Mouse (Mus musculus) CH12.LX (cell line): ENCODE results near the gene Pcsk6.

Source experiments
- CTCF ChIP-seq, 2 experiments: IDR thresholded peaks in 1 of 2; conservative IDR thresholded peaks in 1 of 2; 2 replicates each; pipeline ENCODE4 v1.5.1; 2011 to 2012; ENCODE audit warnings: low read depth in 2 of 2, low read length in 2 of 2, improper control_type of control experiment in 1 of 2, inconsistent platforms in 1 of 2, mild to moderate bottlenecking in 1 of 2, moderate library complexity in 1 of 2
- E2F4 ChIP-seq: IDR thresholded peaks from 2 replicates; pipeline ENCODE4 v1.6.1; 2011; ENCODE audit warnings: low read depth, low read length, improper control_type of control experiment; ENCODE audit not compliant: insufficient replicate concordance
- EP300 ChIP-seq: IDR thresholded peaks from 2 replicates; pipeline ENCODE4 v1.6.1; 2011; ENCODE audit warnings: low read length, improper control_type of control experiment
- ETS1 ChIP-seq: conservative IDR thresholded peaks from 2 replicates; pipeline ENCODE4 v1.6.1; 2012; ENCODE audit warnings: low read depth, mild to moderate bottlenecking, inconsistent platforms, low read length, improper control_type of control experiment, moderate library complexity
- JUND ChIP-seq: conservative IDR thresholded peaks from 2 replicates; pipeline ENCODE4 v1.6.1; 2011; ENCODE audit warnings: low read depth, low read length, improper control_type of control experiment
- MAFK ChIP-seq: IDR thresholded peaks from 2 replicates; pipeline ENCODE4 v1.6.1; 2011; ENCODE audit warnings: low read length, improper control_type of control experiment; ENCODE audit not compliant: insufficient replicate concordance
- MAX ChIP-seq: IDR thresholded peaks from 2 replicates; pipeline ENCODE4 v1.6.1; 2011; ENCODE audit warnings: low read length, improper control_type of control experiment
- NELFE ChIP-seq: IDR thresholded peaks from 2 replicates; pipeline ENCODE4 v1.6.1; 2011; ENCODE audit warnings: low read depth, low read length, improper control_type of control experiment
- PAX5 ChIP-seq: IDR thresholded peaks from 2 replicates; pipeline ENCODE4 v1.6.1; 2012; ENCODE audit warnings: low read length, inconsistent platforms, mixed read lengths
- POLR2A ChIP-seq: IDR thresholded peaks from 2 replicates; pipeline ENCODE4 v1.6.1; 2011; ENCODE audit warnings: low read depth, mild to moderate bottlenecking, improper control_type of control experiment, low read length
- RAD21 ChIP-seq: IDR thresholded peaks from 2 replicates; pipeline ENCODE4 v1.6.1; 2011; ENCODE audit warnings: low read depth, mild to moderate bottlenecking, low read length, improper control_type of control experiment, moderate library complexity
- USF2 ChIP-seq: conservative IDR thresholded peaks from 2 replicates; pipeline ENCODE4 v1.6.1; 2011; ENCODE audit warnings: low read depth, low read length, improper control_type of control experiment
- ZKSCAN1 ChIP-seq: IDR thresholded peaks from 2 replicates; pipeline ENCODE4 v1.6.1; 2012; ENCODE audit warnings: low read depth, inconsistent platforms, low read length, improper control_type of control experiment, borderline replicate concordance

- TF ChIP-seq POLR2A (no peak), RAD21 (no peak), CTCF (conservative IDR thresholded peaks at IDR 0.05 in 1 of 2, IDR thresholded peaks at IDR 0.05 in 1 of 2; ENCODE audit: low read depth in 2 of 2, low read length in 2 of 2) (no peak), EP300 (no peak), ETS1 (no peak), ZKSCAN1 (no peak), USF2 (no peak), JUND (no peak), NELFE (no peak), PAX5 (no peak), MAFK (no peak), E2F4 (no peak), MAX (no peak)
Observed at GRCm38 (mm10) chr7:65881290-65881688, 19.8 kb downstream of the Pcsk6 start.
